Mouse (Mus musculus): ENCODE data around the gene Ftsj1. TPM values are rescaled to one million over a fixed set of nuclear protein-coding genes. Genes with fewer than 3 reads are reported as not detected.

The Ftsj1 gene
- polyA plus RNA-seq (2017; shearing (Covaris generic)): 13.9 TPM

GRCm38 (mm10) chrX:8252334-8253285 lies at the start of gene Ftsj1:
TSS of gene Ftsj1 (minus strand) at chrX:8252406.

GRCm38 (mm10) chrX:8271083-8271820 lies 19.0 kb upstream of the Ftsj1 start, which contains the start of gene Slc38a5:
TSS of gene Slc38a5 (plus strand) at chrX:8271133.

DNA sequence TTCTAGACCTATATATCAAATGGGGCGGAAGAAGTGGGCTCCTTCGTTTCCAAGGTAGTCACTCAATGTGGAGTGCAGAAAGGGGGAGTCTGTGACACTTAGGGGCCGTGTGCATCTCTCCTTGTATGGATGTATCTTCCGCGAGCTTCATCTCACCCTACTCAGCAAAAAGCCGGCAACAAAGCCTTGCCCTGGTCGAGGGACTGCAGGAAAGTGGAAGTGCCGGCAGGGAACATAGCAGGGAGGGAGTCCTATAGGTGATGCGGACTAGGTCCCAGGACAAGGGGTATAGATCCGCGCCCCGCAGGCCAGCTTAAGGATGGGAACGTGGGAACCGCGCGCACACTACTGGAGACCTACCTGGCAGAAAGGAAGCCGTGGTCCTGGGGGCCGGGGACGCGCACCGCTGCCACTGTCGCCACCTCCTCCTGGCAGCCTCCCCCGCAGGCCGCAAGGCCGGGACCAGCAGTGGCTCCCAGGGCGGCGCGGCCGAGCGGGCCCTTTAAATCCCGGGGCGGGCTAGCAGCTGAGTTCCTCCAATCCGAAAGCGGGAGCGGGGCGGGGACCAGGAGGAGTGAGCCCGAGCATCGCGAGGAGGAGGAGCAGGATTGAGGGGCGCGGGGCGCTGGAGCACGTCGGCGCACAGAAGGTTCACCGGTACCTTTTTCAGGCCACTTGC lies 46.1 kb downstream of the Ftsj1 start, which contains the start of gene Porcn:
TSS of gene Porcn (minus strand) at position 511 of the 679 bp plus-strand sequence.

GRCm38 (mm10) chrX:8193419-8193723 lies 58.8 kb downstream of the Ftsj1 start, which contains the start of gene Ebp:
TSS of gene Ebp (minus strand) at chrX:8193512.

Other genes starting within 250 kb of the Ftsj1 start
- not detected for gene Glod5, start 233.9 kb downstream of the Ftsj1 start, polyA plus RNA-seq (2017; shearing (Covaris generic))
- 22.0 TPM for gene Suv39h1, start 177.6 kb downstream of the Ftsj1 start, polyA plus RNA-seq (2017; shearing (Covaris generic))
- 51.5 TPM for gene Was, start 161.9 kb downstream of the Ftsj1 start, polyA plus RNA-seq (2017; shearing (Covaris generic))
- gene Wdr13, start 119.5 kb downstream of the Ftsj1 start, polyA plus RNA-seq (2017; shearing (Covaris generic)): 19.5 TPM
- gene Rbm3, start 106.5 kb downstream of the Ftsj1 start, polyA plus RNA-seq (2017; shearing (Covaris generic)): 967 TPM
- 31.8 TPM for gene Tbc1d25, start 76.2 kb downstream of the Ftsj1 start, polyA plus RNA-seq (2017; shearing (Covaris generic))
- 55.6 TPM for gene Ebp, start 58.9 kb downstream of the Ftsj1 start, polyA plus RNA-seq (2017; shearing (Covaris generic))
- gene Porcn, start 45.9 kb downstream of the Ftsj1 start, polyA plus RNA-seq (2017; shearing (Covaris generic)): not detected
- gene Slc38a5, start 18.7 kb upstream of the Ftsj1 start, polyA plus RNA-seq (2017; shearing (Covaris generic)): not detected
- not detected for gene Ssxb10, start 75.0 kb upstream of the Ftsj1 start, polyA plus RNA-seq (2017; shearing (Covaris generic))
- gene Ssxb9, start 114.6 kb upstream of the Ftsj1 start, polyA plus RNA-seq (2017; shearing (Covaris generic)): not detected
- not detected for gene Ssxb1, start 160.9 kb upstream of the Ftsj1 start, polyA plus RNA-seq (2017; shearing (Covaris generic))
- gene Ssxb2, start 209.3 kb upstream of the Ftsj1 start, polyA plus RNA-seq (2017; shearing (Covaris generic)): not detected